Mouse (Mus musculus): Measurements from ENCODE around the gene Gm17660.

GRCm38 (mm10) chr5:104024762-104025161 is 52.6 kb downstream of the Gm17660 start:
- TF ChIP-seq ZNF384 (IDR thresholded peaks at IDR 0.05; ENCODE audit: low read depth, low read length) (no peak), NRF1 (IDR thresholded peaks at IDR 0.05; ENCODE audit: insufficient read depth, low read depth, low read length, poor library complexity, severe bottlenecking) (no peak), MAFK (IDR thresholded peaks at IDR 0.05; ENCODE audit: borderline replicate concordance, low read depth, low read length) (no peak)
